Mouse (Mus musculus): ENCODE results near the gene Pdcl. TPM values are rescaled to one million over a fixed set of nuclear protein-coding genes. Genes with fewer than 3 reads are reported as not detected.

Gene Pdcl
- total RNA-seq (2014; rRNA removed) (33.5 and 35.9 TPM in 2 replicates), polyA plus RNA-seq (2015; fragmentation: Nextera tagmentation; extraction: Ambion mirVana) (39.9 and 41.1 TPM in 2 replicates)

GRCm38 (mm10) chr2:37358633-37359540 lies at the start of gene Pdcl:
Gene Pdcl (minus strand): TSS chr2:37359332.
- Histone ChIP-seq H3K36me3 (ENCODE audit: insufficient read depth, low read length) (peaks cover 10% of the 10 kb centered on the region), H3K27me3 (ENCODE audit: insufficient read depth, low read length) (no peaks in the 10 kb centered on the region), H3K9ac (replicated peaks; ENCODE audit: low read length) (peak within 1 kb of the TSS; percentile 69), H3K4me2 (ENCODE audit: low read depth, low read length) (peak within 1 kb of the TSS; percentile 61), H3K9me3 (ENCODE audit: low read length) (no peaks in the 10 kb centered on the region), H3K4me3 (ENCODE audit: low read length) (peak within 1 kb of the TSS; percentile 82), H3K4me1 (ENCODE audit: insufficient read depth, low read length) (peaks cover 5% of the 10 kb centered on the region; the same call in 1 of the 2 replicates), H3K27ac (peak within 1 kb of the TSS; percentile 92)
- TF ChIP-seq CTCF (IDR thresholded peaks at IDR 0.05; ENCODE audit: low read depth): no peak
- ATAC-seq (peak; percentile 98), DNase-seq (ENCODE audit: low spot score) (peak; percentile 94)
- 0% methylated on average over 42 of the region's 42 CpGs for whole genome bisulfite sequencing

GRCm38 (mm10) chr2:37395539-37395938 lies 36.4 kb upstream of the Pdcl start:
- H3K4me3 ChIP-seq (ENCODE audit: low read length): no peak overlapping the region
- ATAC-seq: no peak
- 43% methylated on average over 1 of the region's 1 CpGs for WGBS
- no peaks in the 10 kb centered on the region for H3K27me3 ChIP-seq (ENCODE audit: insufficient read depth, low read length)
- peaks cover 16% of the 10 kb centered on the region for H3K36me3 ChIP-seq (ENCODE audit: insufficient read depth, low read length)
- H3K9ac ChIP-seq (replicated peaks; ENCODE audit: low read length): no peak overlapping the region
- peak; percentile 33; the same call in 1 of the 2 replicates for TF ChIP-seq CTCF (IDR thresholded peaks at IDR 0.05; ENCODE audit: low read depth)
- no peak overlapping the region for H3K27ac ChIP-seq
- H3K9me3 ChIP-seq (ENCODE audit: low read length): no peaks in the 10 kb centered on the region
- H3K4me1 ChIP-seq (ENCODE audit: insufficient read depth, low read length): no peaks in the 10 kb centered on the region
- DNase-seq (ENCODE audit: low spot score): peak; percentile 35
- no peak overlapping the region for H3K4me2 ChIP-seq (ENCODE audit: low read depth, low read length)

- H3K9ac ChIP-seq (replicated peaks; ENCODE audit: low read length): no peak overlapping the region
- no peaks in the 10 kb centered on the region for H3K9me3 ChIP-seq (ENCODE audit: low read length)
- no peak for TF ChIP-seq CTCF (IDR thresholded peaks at IDR 0.05; ENCODE audit: low read depth)
- peaks cover 20% of the 10 kb centered on the region; the same call in 1 of the 2 replicates for H3K36me3 ChIP-seq (ENCODE audit: insufficient read depth, low read length)
- WGBS: 88% methylated on average over 9 of the region's 9 CpGs
- no peak overlapping the region for H3K4me3 ChIP-seq (ENCODE audit: low read length)
- H3K4me2 ChIP-seq (ENCODE audit: low read depth, low read length): no peak overlapping the region
- no peak overlapping the region for H3K27ac ChIP-seq
- ATAC-seq (no peak), DNase-seq (ENCODE audit: low spot score) (no peak)
- no peaks in the 10 kb centered on the region for H3K27me3 ChIP-seq (ENCODE audit: insufficient read depth, low read length)
- H3K4me1 ChIP-seq (ENCODE audit: insufficient read depth, low read length): no peaks in the 10 kb centered on the region
These were observed 23.8 kb upstream of the Pdcl start for GRCm38 (mm10) chr2:37382921-37383320.

- Histone ChIP-seq H3K4me1 (ENCODE audit: insufficient read depth, low read length) (no peaks in the 10 kb centered on the region), H3K36me3 (ENCODE audit: insufficient read depth, low read length) (peaks cover 34% of the 10 kb centered on the region)
- WGBS: 61% methylated on average over 2 of the region's 2 CpGs
These were observed 21.1 kb upstream of the Pdcl start for GRCm38 (mm10) chr2:37380189-37380588.

GRCm38 (mm10) chr2:37376018-37376417 lies 16.9 kb upstream of the Pdcl start:
- 92% methylated on average over 1 of the region's 1 CpGs for WGBS
- ATAC-seq (no peak), DNase-seq (ENCODE audit: low spot score) (no peak)
- no peaks in the 10 kb centered on the region for H3K4me1 ChIP-seq (ENCODE audit: insufficient read depth, low read length)
- H3K4me3 ChIP-seq (ENCODE audit: low read length): no peak overlapping the region
- H3K27ac ChIP-seq: no peak overlapping the region
- H3K9me3 ChIP-seq (ENCODE audit: low read length): no peaks in the 10 kb centered on the region
- H3K36me3 ChIP-seq (ENCODE audit: insufficient read depth, low read length): peaks cover 21% of the 10 kb centered on the region
- H3K4me2 ChIP-seq (ENCODE audit: low read depth, low read length): no peak overlapping the region
- no peaks in the 10 kb centered on the region for H3K27me3 ChIP-seq (ENCODE audit: insufficient read depth, low read length)
- no peak for TF ChIP-seq CTCF (IDR thresholded peaks at IDR 0.05; ENCODE audit: low read depth)
- no peak overlapping the region for H3K9ac ChIP-seq (replicated peaks; ENCODE audit: low read length)

More at GRCm38 (mm10) chr2:37380189-37380588, 21.1 kb upstream of the Pdcl start:
- Histone ChIP-seq H3K4me2 (ENCODE audit: low read depth, low read length) (no peak overlapping the region), H3K27ac (no peak overlapping the region), H3K9ac (replicated peaks; ENCODE audit: low read length) (no peak overlapping the region), H3K27me3 (ENCODE audit: insufficient read depth, low read length) (no peaks in the 10 kb centered on the region), H3K4me3 (ENCODE audit: low read length) (no peak overlapping the region), H3K9me3 (ENCODE audit: low read length) (no peaks in the 10 kb centered on the region)
- peak; percentile 76 for DNase-seq (ENCODE audit: low spot score)
- peak; percentile 79 for TF ChIP-seq CTCF (IDR thresholded peaks at IDR 0.05; ENCODE audit: low read depth)
- ATAC-seq: 0 out of 2 replicates have a peak, but pooled peaks have one; percentile 56

- H3K36me3 ChIP-seq (ENCODE audit: insufficient read depth, low read length): peaks cover 5% of the 10 kb centered on the region; the same call in 1 of the 2 replicates
- H3K4me1 ChIP-seq (ENCODE audit: insufficient read depth, low read length): no peaks in the 10 kb centered on the region
- TF ChIP-seq CTCF (IDR thresholded peaks at IDR 0.05; ENCODE audit: low read depth): no peak
- ATAC-seq: no peak
- H3K9me3 ChIP-seq (ENCODE audit: low read length): no peaks in the 10 kb centered on the region
- H3K27me3 ChIP-seq (ENCODE audit: insufficient read depth, low read length): no peaks in the 10 kb centered on the region
- no peak overlapping the region for H3K4me2 ChIP-seq (ENCODE audit: low read depth, low read length)
- H3K9ac ChIP-seq (replicated peaks; ENCODE audit: low read length): no peak overlapping the region
- DNase-seq (ENCODE audit: low spot score): no peak
- H3K27ac ChIP-seq: no peak overlapping the region
- H3K4me3 ChIP-seq (ENCODE audit: low read length): no peak overlapping the region
- 89% methylated on average over 2 of the region's 2 CpGs for WGBS
These were observed 11.5 kb upstream of the Pdcl start for GRCm38 (mm10) chr2:37370651-37371050.

Measured in hindbrain, postnatal 0 days (tissue).